Mouse (Mus musculus): Measurements from ENCODE around the gene Slfn1. TPM values are rescaled to one million over a fixed set of nuclear protein-coding genes. Genes with fewer than 3 reads are reported as not detected.

Gene Slfn1
- total RNA-seq, 2 experiments from 2014 or later, result not detected

Other genes starting within 250 kb of the Slfn1 start
- gene Rffl, start 245.6 kb upstream of the Slfn1 start, total RNA-seq (2021), result 1 to 10 TPM; 8.6 to 9.7 TPM
- 10 to 100 TPM; 14.1 to 16.6 TPM for gene Rad51d, start 226.2 kb upstream of the Slfn1 start, total RNA-seq (2021)
- gene Fndc8, start 224.7 kb upstream of the Slfn1 start, total RNA-seq (2021), result not detected
- 10 to 100 TPM; 32.3 to 32.8 TPM for gene Nle1, start 208.4 kb upstream of the Slfn1 start, total RNA-seq (2021)
- 1 to 10 TPM; 1.8 to 3.1 TPM for gene Unc45b, start 206.3 kb upstream of the Slfn1 start, total RNA-seq (2021)
- gene Slfn5, start 165.5 kb upstream of the Slfn1 start, total RNA-seq (2021), result 1 to 10 TPM; 4.4 to 4.5 TPM
- gene Slfn9, start 125.0 kb upstream of the Slfn1 start, total RNA-seq (2021), result under 1 TPM; 0.48 to 0.57 TPM
- under 1 TPM; 0.50 to 0.87 TPM for gene Slfn8, start 96.0 kb upstream of the Slfn1 start, total RNA-seq (2021)
- gene Slfn2, start 51.7 kb upstream of the Slfn1 start, total RNA-seq (2021), result 1 to 10 TPM; 1.3 to 1.6 TPM
- not detected for gene Slfn4, start 58.3 kb downstream of the Slfn1 start, total RNA-seq (2021)
- gene Slfn3, start 74.5 kb downstream of the Slfn1 start, total RNA-seq (2021), result under 1 TPM; 0.28 to 0.37 TPM
- gene Slfn14, start 169.9 kb downstream of the Slfn1 start, total RNA-seq (2021), result not detected
- gene Ap2b1, start 182.2 kb downstream of the Slfn1 start, total RNA-seq (2021), result 100 to 1,000 TPM; 291 to 311 TPM
- 10 to 100 TPM in 1 of 2 experiments, 1 to 10 TPM in 1; 9.5 to 11.6 TPM for gene Pex12, start 185.7 kb downstream of the Slfn1 start, total RNA-seq (2021)